Mouse (Mus musculus): ENCODE data around the gene Rbfox1.

Gene Rbfox1

GRCm38 (mm10) chr16:7374146-7374545, 1489.0 kb downstream of the Rbfox1 start:
- no peak for DNase-seq (ENCODE audit: low spot score)

GRCm38 (mm10) chr16:7374674-7375073, 1489.5 kb downstream of the Rbfox1 start:
- DNase-seq (ENCODE audit: low spot score) = no peak

- DNase-seq (ENCODE audit: low spot score) = no peak
Measured at GRCm38 (mm10) chr16:7396101-7396500, 1510.9 kb downstream of the Rbfox1 start.

- DNase-seq (ENCODE audit: low spot score) = no peak
Measured at GRCm38 (mm10) chr16:7404766-7405492, 1519.8 kb downstream of the Rbfox1 start.

- DNase-seq (ENCODE audit: low spot score) = no peak
Measured at GRCm38 (mm10) chr16:7407862-7408640, 1522.9 kb downstream of the Rbfox1 start.

- DNase-seq (ENCODE audit: low spot score) = no peak
Measured at GRCm38 (mm10) chr16:7419655-7420281, 1534.6 kb downstream of the Rbfox1 start.

GRCm38 (mm10) chr16:7425386-7426089, 1540.4 kb downstream of the Rbfox1 start:
- DNase-seq (ENCODE audit: low spot score) = no peak

GRCm38 (mm10) chr16:7433296-7433695, 1548.1 kb downstream of the Rbfox1 start:
- DNase-seq (ENCODE audit: low spot score) = no peak

GRCm38 (mm10) chr16:7446791-7447290, 1561.7 kb downstream of the Rbfox1 start:
- DNase-seq (ENCODE audit: low spot score) = no peak

- no peak for DNase-seq (ENCODE audit: low spot score)
Measured at GRCm38 (mm10) chr16:7447718-7448649, 1562.8 kb downstream of the Rbfox1 start.

GRCm38 (mm10) chr16:7451193-7451592, 1566.0 kb downstream of the Rbfox1 start:
- DNase-seq (ENCODE audit: low spot score) = no peak

GRCm38 (mm10) chr16:7457571-7457970, 1572.4 kb downstream of the Rbfox1 start:
- DNase-seq (ENCODE audit: low spot score) = no peak

All from adipocyte (in vitro differentiated cells).